Mouse (Mus musculus) spleen, adult 2 months (tissue): ENCODE measurements at regions not wholly inside any gene's neighbourhood (a gene's known extent, or its start where the extent isn't known, plus 50 kb on each side); places are given as distances from the start of the nearest gene placed in this dataset.

Source experiments
- CTCF ChIP-seq: fragments of 200-500 bp; IDR thresholded peaks from 2 replicates; pipeline ENCODE4 v1.5.1; 2011; ENCODE audit warnings: mild to moderate bottlenecking, inconsistent platforms; ENCODE audit not compliant: insufficient read depth, insufficient read length, insufficient replicate concordance; ENCODE audit errors: extremely low read depth
- POLR2A ChIP-seq: fragments of 200-500 bp; IDR thresholded peaks from 2 replicates; pipeline ENCODE4 v1.6.1; 2011; ENCODE audit warnings: low read depth, low read length, inconsistent platforms

DNA sequence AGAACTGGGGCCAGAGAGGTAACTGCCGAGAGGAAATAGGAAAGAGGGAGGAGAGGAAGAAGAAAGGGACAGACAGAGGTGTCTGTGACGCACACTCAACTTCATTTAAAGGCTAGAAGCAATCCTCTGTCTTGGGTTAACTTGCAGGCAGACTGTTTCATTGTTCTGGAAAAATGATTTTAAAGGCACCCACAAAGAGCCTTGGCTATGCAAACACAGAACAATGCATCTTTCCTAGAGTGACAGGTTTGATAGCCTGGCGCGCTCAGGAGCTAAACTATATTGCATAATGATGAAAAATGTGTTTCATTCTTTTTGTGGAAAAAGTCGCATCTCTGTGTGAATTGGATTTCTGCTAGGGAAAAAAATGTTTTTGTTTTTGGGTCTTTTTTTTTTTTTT is 84.2 kb upstream of the Ptgfrn start:
- TF ChIP-seq CTCF, result no peak
- TF ChIP-seq POLR2A, result no peak
